Mouse (Mus musculus) ES-E14 (cell line): Measurements from ENCODE around the gene Spint4. TPM values are rescaled to one million over a fixed set of nuclear protein-coding genes. Genes with fewer than 3 reads are reported as not detected.

Experiments used
- DNase-seq: peaks from one replicate; pipeline ENCODE4 v3.0.0-alpha.2; 2013; ENCODE audit warnings: low read depth, low spot score
- H3K27ac ChIP-seq: 2 replicates; pipeline ENCODE4 v1.5.1; 2012; ENCODE audit warnings: low read depth, mild to moderate bottlenecking, low read length, moderate library complexity, mixed read lengths; ENCODE audit not compliant: poor library complexity, insufficient read depth, severe bottlenecking
- H3K36me3 ChIP-seq: 2 replicates; pipeline ENCODE4 v1.6.1; 2012; ENCODE audit warnings: mild to moderate bottlenecking, low read length, moderate library complexity, mixed read lengths; ENCODE audit not compliant: control insufficient read depth, poor library complexity, insufficient read depth, severe bottlenecking
- H3K4me1 ChIP-seq, 2 experiments: fragments of 150-350 bp in 1 of 2; sonication (generic) in 1 of 2; 2 replicates each; pipeline ENCODE4 v1.6.1; 2012; ENCODE audit warnings: low read length in 2 of 2, mild to moderate bottlenecking in 1 of 2, mixed read lengths in 1 of 2; ENCODE audit not compliant: control insufficient read depth in 2 of 2, insufficient read depth in 2 of 2, poor library complexity in 1 of 2
- H3K4me3 ChIP-seq, 2 experiments: fragments of 150-350 bp in 1 of 2; sonication (generic) in 1 of 2; 2 replicates each; pipeline ENCODE4 v1.5.1; 2012; ENCODE audit warnings: low read length in 2 of 2, low read depth in 1 of 2, mild to moderate bottlenecking in 1 of 2, mixed read lengths in 1 of 2; ENCODE audit not compliant: insufficient read depth in 1 of 2, poor library complexity in 1 of 2, severe bottlenecking in 1 of 2
- H3K9ac ChIP-seq: 2 replicates; pipeline ENCODE4 v1.6.1; 2012; ENCODE audit warnings: low read depth, mild to moderate bottlenecking, low read length, mixed read lengths; ENCODE audit not compliant: poor library complexity, insufficient read depth, severe bottlenecking
- H3K9me3 ChIP-seq: fragments of 150-350 bp; sonication (generic); 2 replicates; pipeline ENCODE4 v1.6.1; 2012; ENCODE audit warnings: low read depth, mild to moderate bottlenecking, low read length; ENCODE audit not compliant: control insufficient read depth, insufficient read depth
- CHD2 ChIP-seq: IDR thresholded peaks from 2 replicates; pipeline ENCODE4 v1.6.1; 2014; ENCODE audit warnings: mild to moderate bottlenecking, low read depth, low read length, inconsistent platforms
- HCFC1 ChIP-seq: IDR thresholded peaks from 2 replicates; pipeline ENCODE4 v1.6.1; 2012; ENCODE audit warnings: low read length, inconsistent platforms, borderline replicate concordance; ENCODE audit not compliant: insufficient read depth
- MAFK ChIP-seq: IDR thresholded peaks from 2 replicates; pipeline ENCODE4 v1.6.1; 2014; ENCODE audit warnings: mild to moderate bottlenecking, low read depth, low read length, inconsistent platforms; ENCODE audit not compliant: insufficient read depth
- ZC3H11A ChIP-seq: IDR thresholded peaks from 2 replicates; pipeline ENCODE4 v1.6.1; 2012; ENCODE audit warnings: low read depth, mild to moderate bottlenecking, inconsistent platforms, low read length, borderline replicate concordance
- ZNF384 ChIP-seq: IDR thresholded peaks from 2 replicates; pipeline ENCODE4 v1.6.1; 2012; ENCODE audit warnings: low read depth, low read length, inconsistent platforms
- in situ Hi-C, 2 experiments: fragments of 600-800 bp; cut with MboI; formaldehyde crosslinking; loops; one replicate each; pipeline ENCODE4 v1.15.1; 2025; ENCODE audit warnings: low sequenced_read_pairs in 2 of 2, inconsistent platforms in 1 of 2; ENCODE audit not compliant: unreplicated experiment in 2 of 2
- total RNA-seq: library from RNA; depleted of rRNA; stranded (reverse); fragments of 300-350 nt; gene quantifications from 2 replicates; pipeline ENCODE4 v1.2.3, GENCODE M21; 2012

Spint4 gene
- total RNA-seq, 1 experiment: not detected

GRCm38 (mm10) chr2:164723276-164723675 is 25.0 kb downstream of the Spint4 start:
- no peaks in the 10 kb centered on the region for H3K9me3 ChIP-seq
- TF ChIP-seq ZC3H11A (no peak), MAFK (no peak), HCFC1 (no peak), CHD2 (no peak), ZNF384 (no peak)
- no peaks in the 10 kb centered on the region for H3K36me3 ChIP-seq
- DNase-seq: no peak
- no peak overlapping the region for H3K9ac ChIP-seq
- H3K4me3 ChIP-seq: no peak overlapping the region
- no peak overlapping the region for H3K27ac ChIP-seq
- H3K4me1 ChIP-seq: no peaks in the 10 kb centered on the region
- in situ Hi-C loops: loop anchor here in 1 of 2 experiments (10.0 kb wide), 1 partner anchor 128 kb away; the partner anchor contains the start of gene Eppin

GRCm38 (mm10) chr2:164725895-164726619 is 27.8 kb downstream of the Spint4 start:
- Histone ChIP-seq H3K4me3 (no peak overlapping the region), H3K27ac (no peak overlapping the region), H3K9ac (no peak overlapping the region), H3K9me3 (no peaks in the 10 kb centered on the region), H3K36me3 (no peaks in the 10 kb centered on the region), H3K4me1 (no peaks in the 10 kb centered on the region)
- TF ChIP-seq MAFK (no peak), ZNF384 (no peak), ZC3H11A (peak; percentile 70; the same call in 1 of the 2 replicates), CHD2 (no peak)
- in situ Hi-C loops: loop anchor here in 1 of 2 experiments (10.0 kb wide), 1 partner anchor 131 kb away; the partner anchor contains the start of gene Eppin
- DNase-seq: peak; percentile 47

GRCm38 (mm10) chr2:164731719-164732118 is 33.4 kb downstream of the Spint4 start:
- Histone ChIP-seq H3K4me3 (no peak overlapping the region), H3K27ac (no peak overlapping the region), H3K4me1 (peaks cover 0 to 5% of the 10 kb centered on the region in 2 experiments; a peak in 1 of 4 replicates), H3K36me3 (no peaks in the 10 kb centered on the region), H3K9ac (no peak overlapping the region), H3K9me3 (no peaks in the 10 kb centered on the region)
- in situ Hi-C loops: no loop called here
- DNase-seq: no peak
- TF ChIP-seq MAFK (no peak), CHD2 (no peak), HCFC1 (no peak), ZNF384 (no peak), ZC3H11A (no peak)

GRCm38 (mm10) chr2:164733259-164733658 is 35.0 kb downstream of the Spint4 start:
- in situ Hi-C loops: no loop called here
- no peak for DNase-seq
- TF ChIP-seq ZC3H11A: no peak
- TF ChIP-seq HCFC1: no peak
- TF ChIP-seq ZNF384: no peak
- no peak for TF ChIP-seq CHD2
- TF ChIP-seq MAFK: no peak
- Histone ChIP-seq H3K9ac (no peak overlapping the region), H3K4me3 (no peak overlapping the region), H3K9me3 (no peaks in the 10 kb centered on the region), H3K36me3 (no peaks in the 10 kb centered on the region), H3K27ac (no peak overlapping the region), H3K4me1 (peaks cover 0 to 5% of the 10 kb centered on the region in 2 experiments; a peak in 1 of 4 replicates)
